Mouse (Mus musculus) embryo, embryonic 10 days (tissue): ENCODE results near the gene Kifc1.
"Not testable (repeated sequence)": the region's sequence is repeated elsewhere in the genome, so short reads cannot be mapped to it uniquely, and the experiment has no call there.

Experiments
- DNase-seq: peaks from one replicate; pipeline ENCODE4 v3.0.0-alpha.2; 2015; ENCODE audit warnings: low spot score

Kifc1 gene

DNA sequence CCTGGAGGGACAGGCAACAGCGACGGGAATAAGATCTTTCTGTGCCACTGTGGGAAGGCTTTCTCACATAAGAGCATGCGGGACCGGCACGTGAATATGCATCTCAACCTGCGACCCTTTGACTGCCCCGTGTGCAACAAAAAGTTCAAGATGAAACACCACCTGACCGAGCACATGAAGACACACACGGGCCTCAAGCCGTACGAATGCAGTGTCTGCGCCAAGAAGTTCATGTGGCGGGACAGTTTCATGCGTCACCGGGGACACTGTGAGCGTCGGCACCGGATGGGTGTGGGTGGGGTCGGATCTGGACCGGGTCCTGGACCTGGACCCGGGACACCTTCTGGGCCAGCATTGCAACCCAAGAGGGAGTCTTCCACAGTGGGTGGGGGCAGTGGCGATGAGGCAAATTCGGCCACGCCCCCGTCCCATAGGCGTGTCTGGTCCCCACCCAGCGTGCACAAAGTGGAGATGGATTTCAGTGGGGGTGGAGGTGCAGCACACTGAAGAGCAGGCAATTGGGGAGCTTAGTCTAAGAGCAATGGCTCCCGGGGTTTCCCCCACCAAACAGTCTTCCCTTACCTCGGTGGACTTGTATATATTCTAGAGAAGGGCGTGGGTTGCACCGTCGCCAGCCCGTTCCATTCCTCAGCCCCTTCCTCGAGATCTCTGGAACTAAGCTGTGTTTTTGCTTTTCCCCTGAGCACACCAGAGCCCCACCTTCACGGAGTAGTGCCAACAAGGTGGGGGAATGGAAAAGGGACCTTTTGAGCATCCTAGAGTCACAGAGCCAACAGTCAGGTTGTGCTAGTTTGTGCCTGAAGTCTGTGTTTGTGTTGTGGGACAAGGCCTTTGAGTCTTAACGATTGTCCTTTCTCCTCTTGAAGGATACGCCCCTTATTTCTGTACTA is 28.1 kb upstream of the Kifc1 start:
- no peak for DNase-seq

- no peak for DNase-seq
These were observed 27.3 kb upstream of the Kifc1 start for GRCm38 (mm10) chr17:33917656-33918292.

DNA sequence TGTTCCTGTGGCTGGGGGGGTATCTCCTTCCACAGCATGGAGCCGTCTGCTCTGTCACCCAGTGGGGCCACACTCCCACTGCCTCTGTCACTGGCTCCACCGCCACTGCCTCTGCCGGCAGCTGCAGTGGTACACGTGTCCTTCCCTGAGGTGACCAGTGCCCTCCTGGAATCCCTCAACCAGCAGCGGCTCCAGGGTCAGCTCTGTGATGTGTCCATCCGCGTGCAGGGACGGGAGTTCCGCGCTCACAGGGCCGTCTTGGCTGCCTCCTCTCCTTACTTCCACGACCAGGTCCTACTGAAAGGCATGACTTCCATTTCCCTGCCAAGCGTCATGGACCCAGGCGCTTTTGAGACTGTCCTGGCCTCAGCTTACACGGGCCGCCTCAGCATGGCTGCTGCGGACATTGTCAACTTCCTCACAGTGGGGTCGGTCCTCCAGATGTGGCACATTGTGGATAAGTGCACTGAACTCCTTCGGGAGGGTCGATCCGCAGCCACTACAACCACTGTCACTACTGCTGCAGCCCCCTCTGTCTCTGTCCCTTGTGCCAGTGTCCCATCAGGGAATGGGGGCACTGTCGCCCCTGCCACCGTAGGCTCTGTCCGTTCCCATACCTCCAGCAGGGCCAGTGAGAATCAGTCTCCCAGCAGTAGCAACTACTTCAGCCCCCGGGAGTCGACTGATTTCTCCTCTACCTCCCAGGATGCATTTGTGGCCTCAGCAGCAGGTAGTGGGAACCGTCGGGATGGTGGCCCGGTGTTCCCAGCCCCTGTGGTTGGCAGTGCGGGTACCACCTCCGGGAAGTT is 26.6 kb upstream of the Kifc1 start:
- no peak for DNase-seq

- peak; percentile 33 for DNase-seq
These were observed 25.8 kb upstream of the Kifc1 start for GRCm38 (mm10) chr17:33916294-33916693.

DNA sequence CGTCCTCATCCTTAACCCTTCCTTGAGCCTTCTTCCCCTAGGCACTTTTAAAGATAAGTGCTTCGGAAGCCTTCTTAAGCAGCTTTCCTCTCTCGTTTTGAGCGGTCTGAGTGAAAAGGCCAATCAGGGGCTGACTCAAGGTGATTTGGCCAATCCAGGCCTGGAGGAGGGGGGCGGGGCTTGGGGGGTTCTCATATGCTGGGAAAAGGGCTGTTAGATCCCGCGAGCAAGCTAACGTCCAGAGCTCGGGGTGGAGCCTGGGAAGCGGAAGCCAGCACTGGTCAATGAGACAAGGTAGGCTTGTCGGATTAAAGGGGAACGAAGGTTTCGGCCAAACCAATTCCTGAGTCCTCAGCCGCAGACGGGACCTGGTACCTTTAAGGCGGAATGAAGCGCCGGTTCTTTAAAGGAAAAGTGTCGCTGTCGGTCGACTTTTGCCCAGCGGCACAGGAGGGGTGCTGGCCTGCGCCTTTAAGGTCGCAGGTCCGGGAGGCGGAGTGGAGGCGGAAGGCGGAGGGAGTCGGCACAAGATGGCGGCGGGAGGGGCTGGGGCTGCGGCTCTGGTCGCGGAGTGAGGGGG is 25.3 kb upstream of the Kifc1 start, which contains the start of the genes Tapbp and Zbtb22:
Gene Tapbp, plus strand, starts transcription at position 229 of the 580 bp plus-strand sequence.
Gene Zbtb22, plus strand, starts transcription at position 234 of the 580 bp plus-strand sequence.
- DNase-seq: peak; percentile 97

- DNase-seq: no peak
These were observed 24.5 kb upstream of the Kifc1 start for GRCm38 (mm10) chr17:33914969-33915391.

DNA sequence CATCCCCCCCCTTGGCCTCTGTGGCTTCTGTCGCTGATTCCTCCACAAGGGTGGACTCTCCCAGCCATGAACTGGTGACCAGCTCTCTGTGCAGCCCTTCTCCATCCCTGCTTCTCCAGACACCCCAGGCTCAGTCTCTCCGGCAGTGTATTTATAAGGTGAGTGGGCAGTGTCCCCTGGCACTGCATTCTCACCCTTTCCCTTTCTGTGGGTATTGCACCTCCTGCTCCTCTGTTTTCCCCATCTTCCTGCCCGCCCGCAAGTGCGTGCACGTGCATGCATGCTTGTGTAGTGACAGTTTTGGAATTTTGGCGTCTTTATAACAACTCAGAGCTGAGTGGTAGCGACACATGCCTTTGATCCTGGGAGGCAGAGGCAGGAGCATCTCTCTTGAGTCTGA is 23.4 kb upstream of the Kifc1 start:
- no peak for DNase-seq

DNA sequence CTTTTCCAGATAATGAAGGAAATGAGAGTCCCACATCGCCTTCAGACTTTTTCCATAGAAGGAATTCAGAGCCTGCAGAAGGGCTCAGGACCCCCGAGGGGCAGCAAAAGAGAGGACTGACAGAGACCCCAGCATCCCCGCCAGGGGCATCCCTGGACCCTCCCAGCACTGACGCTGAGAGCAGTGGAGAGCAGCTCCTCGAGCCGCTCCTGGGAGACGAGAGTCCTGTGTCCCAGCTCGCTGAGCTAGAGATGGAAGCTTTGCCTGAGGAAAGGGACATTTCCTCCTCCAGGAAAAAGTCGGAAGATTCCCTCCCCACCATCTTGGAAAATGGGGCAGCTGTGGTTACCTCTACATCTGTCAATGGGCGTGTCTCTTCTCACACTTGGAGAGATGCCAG is 22.8 kb upstream of the Kifc1 start:
- DNase-seq: no peak

DNA sequence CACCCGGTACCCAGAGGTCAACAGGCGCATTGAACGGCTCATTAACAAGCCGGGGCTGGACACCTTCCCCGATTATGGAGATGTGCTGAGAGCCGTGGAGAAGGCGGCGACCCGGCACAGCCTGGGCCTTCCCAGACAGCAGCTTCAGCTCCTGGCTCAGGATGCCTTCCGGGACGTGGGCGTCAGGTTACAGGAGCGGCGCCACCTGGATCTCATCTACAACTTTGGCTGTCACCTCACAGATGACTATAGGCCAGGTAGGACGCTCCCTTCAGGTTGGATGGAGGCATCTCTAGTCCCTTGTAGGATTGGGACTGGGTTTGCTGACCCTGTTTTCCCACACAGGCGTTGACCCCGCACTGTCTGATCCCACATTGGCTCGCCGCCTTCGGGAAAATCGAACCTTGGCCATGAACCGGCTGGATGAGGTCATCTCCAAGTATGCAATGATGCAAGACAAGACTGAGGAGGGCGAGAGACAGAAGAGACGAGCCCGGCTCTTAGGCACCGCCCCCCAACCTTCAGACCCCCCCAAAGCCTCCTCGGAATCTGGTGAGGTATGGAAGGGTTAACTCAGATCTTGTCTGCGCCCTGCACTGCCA is 21.5 kb upstream of the Kifc1 start:
- no peak for DNase-seq

DNA sequence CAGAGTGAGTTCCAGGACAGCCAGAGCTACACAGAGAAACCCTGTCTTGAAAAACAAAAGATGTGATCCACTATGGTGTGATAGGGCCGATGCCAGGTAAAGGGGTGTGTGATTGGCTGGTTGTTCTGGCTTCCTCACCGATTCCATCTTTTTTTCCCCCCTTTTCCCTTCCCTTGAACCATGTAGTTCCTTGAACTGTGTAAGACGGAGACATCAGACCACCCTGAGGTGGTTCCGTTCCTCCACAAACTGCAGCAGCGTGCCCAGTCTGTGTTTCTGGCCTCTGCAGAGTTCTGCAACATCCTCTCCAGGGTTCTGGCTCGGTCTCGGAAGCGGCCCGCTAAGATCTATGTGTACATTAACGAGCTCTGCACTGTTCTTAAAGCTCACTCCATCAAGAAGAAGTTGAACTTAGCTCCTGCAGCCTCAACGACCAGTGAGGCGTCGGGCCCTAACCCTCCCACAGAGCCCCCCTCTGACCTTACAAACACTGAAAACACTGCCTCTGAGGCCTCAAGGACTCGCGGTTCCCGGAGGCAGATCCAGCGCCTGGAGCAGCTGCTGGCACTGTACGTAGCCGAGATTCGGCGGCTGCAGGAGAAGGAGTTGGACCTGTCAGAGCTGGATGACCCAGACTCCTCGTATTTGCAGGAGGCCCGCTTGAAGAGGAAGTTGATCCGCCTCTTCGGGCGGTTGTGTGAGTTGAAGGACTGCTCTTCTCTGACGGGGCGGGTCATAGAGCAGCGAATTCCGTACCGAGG is 20.8 kb upstream of the Kifc1 start:
- DNase-seq: no peak

GRCm38 (mm10) chr17:33910346-33911051 is 20.0 kb upstream of the Kifc1 start:
- no peak for DNase-seq

DNA sequence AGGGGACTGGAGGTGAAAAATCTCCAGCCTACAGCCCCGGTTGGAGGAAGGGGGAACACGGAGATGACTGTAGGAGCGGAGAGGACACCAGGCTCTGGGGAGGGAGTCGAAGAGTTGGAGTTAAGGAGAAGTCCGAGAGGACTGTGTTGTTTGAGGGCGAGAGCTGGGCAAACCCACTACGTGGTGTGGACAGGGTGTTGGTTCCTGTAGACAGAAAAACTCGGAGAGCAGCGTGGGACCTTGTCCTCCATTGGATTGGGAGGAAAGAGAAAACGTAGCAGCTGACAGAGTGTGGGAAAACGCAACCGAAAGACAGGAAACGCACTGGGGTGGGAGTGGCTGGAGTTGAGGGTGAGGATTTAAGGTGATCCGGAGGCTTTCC is 19.4 kb upstream of the Kifc1 start:
- DNase-seq: peak; percentile 55

GRCm38 (mm10) chr17:33909077-33909868 is 18.8 kb upstream of the Kifc1 start, which contains the start of gene Daxx:
Gene Daxx, plus strand, starts transcription at chr17:33909414.
- DNase-seq: peak; percentile 99

DNA sequence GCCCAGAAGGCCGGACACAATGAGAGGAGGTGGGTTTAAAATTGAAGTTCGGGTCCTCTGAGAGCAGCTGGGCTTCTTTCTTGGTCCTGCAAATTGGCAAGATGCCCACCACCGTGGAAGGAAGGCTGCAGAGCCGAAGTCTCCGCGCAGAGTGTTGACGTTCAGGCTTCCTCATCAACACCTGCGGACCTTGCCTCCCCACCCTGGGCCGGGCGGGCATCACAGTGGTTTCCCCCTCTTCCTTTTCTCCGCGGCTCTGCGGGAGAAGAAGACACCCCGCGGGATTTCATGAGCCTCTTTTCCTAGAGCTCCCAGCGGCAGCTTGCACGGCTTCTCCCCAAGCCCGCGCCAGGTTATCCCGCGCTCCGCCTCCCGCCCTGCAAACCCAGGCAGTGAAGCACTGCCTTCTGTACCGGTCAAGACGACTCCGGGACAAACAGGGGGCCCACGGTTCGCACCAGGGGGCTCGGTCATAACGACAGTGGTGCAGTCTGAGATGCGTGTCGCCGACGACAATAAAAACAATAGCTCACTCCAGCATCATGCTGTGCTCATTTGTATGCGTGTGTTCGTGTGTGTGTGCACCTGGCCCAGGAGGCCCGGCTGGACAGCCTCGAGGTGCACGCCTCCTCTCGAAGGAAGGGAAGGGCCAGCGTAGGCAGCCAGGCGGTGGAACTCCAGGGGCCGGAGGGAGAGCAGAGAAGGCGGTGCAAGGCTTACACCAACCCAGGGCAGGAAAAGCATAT is 18.0 kb upstream of the Kifc1 start:
- no peak for DNase-seq

DNA sequence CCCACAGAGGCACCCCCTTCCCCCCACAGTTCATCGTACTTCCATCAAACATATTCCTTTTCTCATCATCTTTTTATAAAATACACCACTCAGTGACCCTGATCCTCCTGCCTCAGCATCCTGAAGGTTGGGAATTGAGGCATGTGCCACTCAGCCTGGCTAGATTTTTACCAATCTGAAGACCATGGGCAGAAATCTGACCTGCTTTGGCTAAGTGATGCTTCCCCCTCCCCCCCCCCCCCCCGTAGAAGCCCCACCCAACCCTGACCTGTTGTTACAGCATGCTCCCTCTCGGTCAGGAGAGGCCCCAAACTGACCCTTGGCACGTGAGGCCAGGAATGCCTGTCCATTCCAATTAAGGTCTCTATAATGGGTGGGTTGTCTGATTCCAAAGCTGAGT is 14.4 kb upstream of the Kifc1 start, which contains the start of gene Platr17:
Gene Platr17, plus strand, starts transcription at position 301 of the 400 bp plus-strand sequence.
- DNase-seq: not testable (repeated sequence)

DNA sequence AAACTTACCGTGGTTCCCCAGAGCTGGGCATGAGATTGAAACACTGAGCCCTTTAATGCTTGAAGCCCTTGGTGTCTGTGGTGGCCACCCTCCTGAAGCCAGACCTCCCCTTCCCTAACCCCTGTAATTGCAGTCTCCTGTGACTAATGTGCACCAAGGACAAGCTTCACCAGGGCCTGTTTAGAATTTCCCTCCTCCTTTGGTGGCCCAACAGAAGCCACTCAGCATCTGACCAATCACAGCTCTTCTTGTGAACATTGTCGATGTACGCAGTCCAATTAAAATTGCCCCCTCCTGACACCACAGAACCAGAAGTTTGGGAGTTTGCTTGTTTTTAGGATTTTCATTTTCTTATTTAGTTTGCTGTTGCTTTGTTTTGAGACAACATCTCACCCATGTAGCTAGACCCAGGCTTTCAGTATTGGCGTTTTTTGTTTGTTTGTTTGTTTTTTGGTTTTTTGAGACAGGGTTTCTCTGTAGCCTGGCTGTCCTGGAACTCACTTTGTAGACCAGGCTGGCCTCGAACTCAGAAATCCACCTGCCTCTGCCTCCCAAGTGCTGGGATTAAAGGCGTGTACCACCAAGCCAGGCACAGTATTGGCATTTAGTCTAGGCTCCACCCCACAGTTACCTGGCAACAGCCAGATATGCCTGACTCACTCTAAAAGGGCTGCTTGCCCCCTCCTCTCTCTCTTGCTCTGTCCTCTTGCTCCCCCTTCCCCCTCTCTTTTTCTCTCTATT is 13.6 kb upstream of the Kifc1 start:
- not testable (repeated sequence) for DNase-seq

DNA sequence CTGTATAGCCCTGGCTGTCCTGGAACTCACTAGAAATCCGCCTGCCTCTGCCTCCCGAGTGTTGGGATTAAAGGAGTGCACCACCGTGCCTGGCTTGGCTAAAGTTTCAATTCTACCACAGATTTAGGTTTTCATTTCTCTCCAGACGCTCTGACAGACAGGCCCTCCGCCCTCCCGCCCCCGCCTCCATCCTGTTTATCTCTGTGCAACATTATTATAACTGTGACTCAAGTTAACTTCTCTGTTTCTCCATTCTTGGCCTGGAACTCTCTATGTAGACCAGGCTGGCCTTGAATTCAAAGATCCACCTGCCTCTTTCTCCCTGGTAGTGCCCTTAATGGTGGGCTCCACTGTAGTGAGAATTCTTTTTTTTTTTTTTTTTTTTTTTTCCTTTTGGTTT is 12.0 kb upstream of the Kifc1 start:
- DNase-seq: no peak

GRCm38 (mm10) chr17:33902079-33902478 is 11.6 kb upstream of the Kifc1 start:
- no peak for DNase-seq
